Mouse (Mus musculus): Measurements from ENCODE around the gene Mark3.

GRCm38 (mm10) chr12:111536746-111537145, 37.6 kb upstream of the Mark3 start:
- TF ChIP-seq POLR2A (IDR thresholded peaks at IDR 0.05; ENCODE audit: borderline replicate concordance, insufficient read depth, low read length), result no peak
- TF ChIP-seq CTCF (IDR thresholded peaks at IDR 0.05; ENCODE audit: borderline replicate concordance, insufficient read depth, low read depth, low read length), result no peak
